Mouse (Mus musculus) cerebellum, adult 2 months (tissue): ENCODE measurements around the gene Pih1d1.

ENCODE experiments used
- CTCF ChIP-seq: fragments of 200-500 bp; IDR thresholded peaks from 2 replicates; pipeline ENCODE4 v1.5.1; 2011; ENCODE audit warnings: low read depth, mild to moderate bottlenecking, control low read depth, low read length, moderate library complexity, borderline replicate concordance; ENCODE audit not compliant: insufficient read depth
- POLR2A ChIP-seq: fragments of 200-500 bp; IDR thresholded peaks from 2 replicates; pipeline ENCODE4 v1.6.1; 2011; ENCODE audit warnings: low read length, control low read depth, borderline replicate concordance; ENCODE audit not compliant: insufficient read depth

- no peak for TF ChIP-seq POLR2A
- no peak for TF ChIP-seq CTCF
Measured at GRCm38 (mm10) chr7:45156206-45156605, 2.1 kb downstream of the Pih1d1 start.
